Mouse (Mus musculus) brown adipose tissue, adult 24 weeks (tissue): ENCODE measurements at regions not wholly inside any gene's neighbourhood (a gene's known extent, or its start where the extent isn't known, plus 50 kb on each side); places are given as distances from the start of the nearest gene placed in this dataset.
A peak's percentile ranks its signal among the peaks of the same experiment; 100 is the strongest.

Experiments used
- H3K27ac ChIP-seq: fragments of 200-500 bp; replicated peaks from 2 replicates; pipeline ENCODE4 v1.5.1; 2012; ENCODE audit warnings: low read depth, mild to moderate bottlenecking, low read length
- H3K4me1 ChIP-seq: fragments of 200-500 bp; 2 replicates; pipeline ENCODE4 v1.6.1; 2012; ENCODE audit warnings: low read length, mixed read lengths; ENCODE audit not compliant: control insufficient read depth, insufficient read depth, insufficient read length
- H3K4me3 ChIP-seq: fragments of 200-500 bp; 2 replicates; pipeline ENCODE4 v1.5.1; 2012; ENCODE audit warnings: low read depth, mild to moderate bottlenecking, low read length, moderate library complexity; ENCODE audit not compliant: insufficient read depth

- peaks cover 38% of the 10 kb centered on the region for H3K4me1 ChIP-seq
- peak overlapping the region; percentile 35; the same call in 1 of the 2 replicates for H3K27ac ChIP-seq
- no peak overlapping the region for H3K4me3 ChIP-seq
Observed at GRCm38 (mm10) chr7:113151499-113151898, 55.8 kb upstream of the Arntl start.

GRCm38 (mm10) chr7:113153386-113153785 is 53.9 kb upstream of the Arntl start:
- H3K27ac ChIP-seq = no peak overlapping the region
- H3K4me3 ChIP-seq = no peak overlapping the region
- peaks cover 38% of the 10 kb centered on the region for H3K4me1 ChIP-seq

- Histone ChIP-seq H3K4me3 (no peak overlapping the region), H3K4me1 (peaks cover 36% of the 10 kb centered on the region), H3K27ac (no peak overlapping the region)
Observed at GRCm38 (mm10) chr7:113154066-113154465, 53.2 kb upstream of the Arntl start.

GRCm38 (mm10) chr7:113156366-113156765 is 50.9 kb upstream of the Arntl start:
- Histone ChIP-seq H3K4me3 (no peak overlapping the region), H3K27ac (peak overlapping the region; percentile 7), H3K4me1 (peaks cover 23% of the 10 kb centered on the region)

GRCm38 (mm10) chr7:113156861-113157747 is 50.2 kb upstream of the Arntl start:
- no peak overlapping the region for H3K4me3 ChIP-seq
- peak overlapping the region; percentile 38 for H3K27ac ChIP-seq
- H3K4me1 ChIP-seq = peaks cover 16% of the 10 kb centered on the region
